Mouse (Mus musculus) mammary gland, adult 2 months (tissue): Measurements from ENCODE around the gene Mettl7b. TPM values are rescaled to one million over a fixed set of nuclear protein-coding genes. Genes with fewer than 3 reads are reported as not detected.

Experiments
- polyA plus RNA-seq: library from polyadenylated mRNA; depleted of rRNA; stranded (reverse); fragments of >200 nt; gene quantifications from 2 replicates; pipeline ENCODE4 v1.2.3, GENCODE M21; 2012; ENCODE audit warnings: low replicate concordance; rRNA removed

Gene Mettl7b
- polyA plus RNA-seq: 3.5 and 4.1 TPM in 2 replicates

GRCm38 (mm10) chr10:128960590-128961584 lies at the start of gene Mettl7b:
Mettl7b (minus strand) TSS chr10:128960988.

GRCm38 (mm10) chr10:129010288-129010841 lies 49.6 kb upstream of the Mettl7b start, which contains the start of gene Olfr763:
Olfr763 (plus strand) TSS chr10:129010791.

GRCm38 (mm10) chr10:128989131-128989530 lies 28.3 kb upstream of the Mettl7b start, which contains the start of gene Olfr9:
Olfr9 (plus strand) TSS chr10:128989431.

GRCm38 (mm10) chr10:128933574-128933973 lies 27.2 kb downstream of the Mettl7b start, which contains the start of gene Itga7:
Itga7 (plus strand) TSS chr10:128933818.

GRCm38 (mm10) chr10:128923935-128924334 lies 36.9 kb downstream of the Mettl7b start, which contains the start of gene Bloc1s1:
Bloc1s1 (minus strand) TSS chr10:128924035.

GRCm38 (mm10) chr10:128922822-128923012 lies 38.1 kb downstream of the Mettl7b start, which contains the start of gene Rdh5:
Rdh5 (minus strand) TSS chr10:128922888.

Other genes with a start within 250 kb of the Mettl7b start
- gene Dgka, start 216.1 kb downstream of the Mettl7b start, polyA plus RNA-seq: 113 and 118 TPM in 2 replicates
- 21.3 and 30.1 TPM in 2 replicates for gene Pym1, start 213.1 kb downstream of the Mettl7b start, polyA plus RNA-seq
- gene Mmp19, start 170.1 kb downstream of the Mettl7b start, polyA plus RNA-seq: 27.6 and 57.1 TPM in 2 replicates
- gene Dnajc14, start 156.9 kb downstream of the Mettl7b start, polyA plus RNA-seq: 11.9 and 12.7 TPM in 2 replicates
- gene Tmem198b, start 156.6 kb downstream of the Mettl7b start, polyA plus RNA-seq: 26.8 and 30.4 TPM in 2 replicates
- 3.2 and 13.4 TPM in 2 replicates for gene Sarnp, start 143.7 kb downstream of the Mettl7b start, polyA plus RNA-seq
- 33.3 and 73.8 TPM in 2 replicates for gene Ormdl2, start 139.3 kb downstream of the Mettl7b start, polyA plus RNA-seq
- 3.6 and 4.9 TPM in 2 replicates for gene Gdf11, start 69.3 kb downstream of the Mettl7b start, polyA plus RNA-seq
- 91.7 and 140 TPM in 2 replicates for gene Cd63, start 60.0 kb downstream of the Mettl7b start, polyA plus RNA-seq
- 36.7 and 39.7 TPM in 2 replicates for gene Rdh5, start 38.1 kb downstream of the Mettl7b start, polyA plus RNA-seq
- 183 and 190 TPM in 2 replicates for gene Bloc1s1, start 37.0 kb downstream of the Mettl7b start, polyA plus RNA-seq
- gene Itga7, start 27.2 kb downstream of the Mettl7b start, polyA plus RNA-seq: 89.8 and 101 TPM in 2 replicates
- not detected in 2 replicates for gene Olfr9, start 28.4 kb upstream of the Mettl7b start, polyA plus RNA-seq
- gene Olfr763, start 49.8 kb upstream of the Mettl7b start, polyA plus RNA-seq: not detected in 2 replicates
- not detected in 2 replicates for gene Olfr764-ps1, start 78.9 kb upstream of the Mettl7b start, polyA plus RNA-seq
- gene Olfr765, start 89.0 kb upstream of the Mettl7b start, polyA plus RNA-seq: not detected in 2 replicates
- not detected in 2 replicates for gene Olfr766-ps1, start 108.0 kb upstream of the Mettl7b start, polyA plus RNA-seq
- gene Olfr767, start 121.9 kb upstream of the Mettl7b start, polyA plus RNA-seq: not detected in 2 replicates
- not detected in 2 replicates for gene Olfr768, start 138.4 kb upstream of the Mettl7b start, polyA plus RNA-seq
- not detected in 2 replicates for gene Olfr769, start 156.9 kb upstream of the Mettl7b start, polyA plus RNA-seq
- not detected in 2 replicates for gene Olfr770, start 178.0 kb upstream of the Mettl7b start, polyA plus RNA-seq
- gene Olfr771, start 203.8 kb upstream of the Mettl7b start, polyA plus RNA-seq: not detected in 2 replicates
- gene Olfr772, start 216.9 kb upstream of the Mettl7b start, polyA plus RNA-seq: not detected in 2 replicates
- gene Olfr773, start 226.4 kb upstream of the Mettl7b start, polyA plus RNA-seq: not detected in 2 replicates